Mouse (Mus musculus): ENCODE measurements at regions not wholly inside any gene's neighbourhood (a gene's known extent, or its start where the extent isn't known, plus 50 kb on each side); places are given as distances from the start of the nearest gene placed in this dataset.

DNA sequence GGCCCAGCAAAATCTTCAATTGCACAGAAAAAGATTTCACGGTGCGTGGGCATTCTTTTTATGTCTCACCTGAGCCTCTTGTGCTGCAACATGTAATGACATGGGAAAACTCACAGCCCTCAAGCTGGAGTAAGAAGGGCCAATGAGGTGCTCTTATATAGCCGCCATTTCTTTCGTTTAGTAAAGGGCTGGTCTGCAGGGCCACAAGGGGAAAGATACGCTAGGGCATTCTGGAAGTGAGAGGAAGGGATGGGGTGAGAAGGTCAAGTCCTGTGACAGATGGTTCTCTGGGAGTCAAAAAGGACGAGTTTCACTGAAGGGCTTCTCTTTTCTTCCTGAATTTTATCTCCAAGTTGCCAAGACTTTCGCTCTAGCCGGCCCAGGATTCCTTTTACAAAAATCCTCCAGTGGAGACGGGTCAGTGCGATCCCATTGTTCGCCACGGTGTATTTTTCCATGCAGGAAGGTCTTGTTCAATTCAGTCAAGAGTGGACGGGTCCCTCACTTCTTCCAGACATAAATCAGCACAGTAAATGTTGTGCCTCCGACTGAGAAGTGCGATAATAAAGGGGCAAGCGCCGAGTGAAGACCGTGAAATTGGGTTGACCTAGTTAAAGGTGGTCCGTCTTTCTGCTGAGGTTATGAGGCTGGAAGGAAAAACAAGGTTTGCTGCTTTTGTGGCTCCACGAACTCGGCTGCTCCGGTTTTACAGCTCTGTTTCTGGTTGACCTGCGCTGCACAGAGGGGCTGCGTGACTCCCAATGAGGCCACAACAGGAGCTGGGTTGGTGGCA, 92.9 kb downstream of the Cyp26a1 start:
- TF ChIP-seq CTCF (IDR thresholded peaks at IDR 0.05; ENCODE audit: control insufficient read depth, insufficient read depth, insufficient read length) (no peak), MYOD1 (IDR thresholded peaks at IDR 0.05; ENCODE audit: control insufficient read depth, insufficient read length, low read depth) (no peak)

All from C2C12 (cell line).